Mouse (Mus musculus): ENCODE measurements around the gene Ahsa1.
"Not testable (repeated sequence)": the region's sequence is repeated elsewhere in the genome, so short reads cannot be mapped to it uniquely, and the experiment has no call there.

The Ahsa1 gene

DNA sequence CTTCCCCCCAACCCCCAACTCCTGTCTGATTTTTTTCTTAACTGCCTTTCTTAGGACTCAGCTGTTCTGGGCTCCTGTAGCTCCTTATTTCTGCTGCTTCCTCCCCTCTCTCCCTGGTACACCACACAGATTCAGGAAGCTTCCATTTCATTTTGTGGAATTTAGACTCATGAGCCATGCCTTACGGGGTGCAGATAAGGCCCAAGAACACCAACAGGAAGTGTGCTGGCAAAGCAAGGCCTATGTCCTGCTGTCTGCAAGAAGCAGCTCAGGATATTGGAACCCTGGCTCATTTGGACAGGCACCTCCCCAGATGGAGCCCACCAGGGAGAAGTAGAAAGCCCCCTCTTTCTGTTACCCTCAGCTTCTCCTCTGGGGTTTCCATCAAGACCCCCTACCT is 15.5 kb downstream of the Ahsa1 start:
- no peak for DNase-seq (ENCODE audit: low spot score in 2 of 2)

DNA sequence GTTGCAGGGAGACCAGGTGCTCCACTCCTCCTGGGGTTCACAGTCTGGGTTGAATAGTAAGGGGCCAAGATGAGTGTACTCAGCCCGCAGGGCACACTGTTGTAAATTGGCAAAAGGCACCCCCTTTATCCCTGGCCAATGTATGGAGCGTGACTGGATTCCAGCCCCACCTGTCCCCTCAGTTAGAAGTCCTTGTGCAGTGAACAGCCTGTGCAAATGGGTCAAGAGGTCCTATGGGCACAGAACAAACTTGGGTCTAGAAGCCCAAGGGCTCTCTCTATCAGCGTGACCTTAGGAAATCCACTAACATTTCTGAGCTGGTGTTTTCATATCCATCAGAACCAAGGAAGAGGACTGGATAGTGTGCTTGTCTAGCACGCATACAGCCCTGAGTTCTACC is 16.5 kb downstream of the Ahsa1 start:
- DNase-seq (ENCODE audit: low spot score in 2 of 2): no peak

DNA sequence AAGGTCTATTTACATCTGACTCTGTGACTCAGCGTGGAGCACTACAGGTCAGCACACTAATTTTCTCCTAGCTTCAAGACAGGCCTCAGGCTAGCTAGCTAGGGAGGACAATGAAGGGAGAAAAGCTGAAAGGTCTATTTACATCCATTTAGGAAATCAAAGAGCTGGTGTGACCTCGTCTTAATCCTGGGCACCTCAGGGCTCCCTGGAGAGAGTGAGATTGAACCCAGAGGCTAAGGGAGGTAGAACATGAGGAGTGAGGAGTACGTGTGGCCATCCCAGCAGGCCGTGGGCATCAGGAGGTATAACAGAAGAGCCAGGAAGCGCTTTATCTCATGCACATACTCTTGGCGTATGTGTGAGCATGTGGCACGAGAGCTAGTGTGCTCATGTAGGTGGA is 17.4 kb downstream of the Ahsa1 start:
- DNase-seq (ENCODE audit: low spot score in 2 of 2): no peak

DNA sequence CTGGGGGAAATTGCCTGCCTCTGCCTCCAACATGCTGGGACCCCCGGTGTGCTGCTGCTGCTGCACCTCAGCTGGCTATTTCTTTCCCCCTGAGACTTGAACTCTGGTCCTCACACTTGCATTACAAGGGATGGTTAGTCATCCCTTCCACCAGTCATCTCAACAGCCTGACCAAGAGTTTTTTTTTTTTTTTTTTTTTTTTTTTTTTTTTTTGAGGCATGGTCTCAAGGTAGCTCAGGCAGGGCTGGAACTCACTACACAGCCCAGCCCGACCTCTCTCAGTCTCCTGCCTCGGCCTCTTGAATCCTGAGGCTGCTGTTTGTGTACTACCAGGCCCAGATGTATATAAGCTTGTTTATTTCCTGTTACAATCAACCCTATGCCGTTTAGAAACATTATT is 18.0 kb downstream of the Ahsa1 start:
- DNase-seq (ENCODE audit: low spot score in 2 of 2): no peak

DNA sequence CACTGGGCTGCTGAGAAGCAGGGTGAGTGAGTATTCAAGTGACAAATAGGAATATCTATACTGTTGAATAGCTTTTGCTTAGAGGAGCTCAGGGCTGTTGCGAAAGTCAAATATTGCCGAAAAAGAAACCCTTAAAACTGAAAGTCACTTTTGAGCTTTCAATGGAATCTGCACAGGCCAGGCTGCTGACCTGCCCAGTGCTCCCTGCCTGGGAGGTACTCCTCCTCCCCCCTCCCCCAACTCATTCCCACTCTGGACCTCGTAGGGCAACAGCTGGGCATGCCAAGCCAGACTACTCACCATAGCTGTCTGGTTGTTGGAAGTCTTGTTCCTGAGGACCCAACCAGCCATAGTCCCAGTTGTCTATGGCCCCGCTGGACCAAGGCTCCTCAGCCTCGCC is 18.4 kb downstream of the Ahsa1 start:
- no peak for DNase-seq (ENCODE audit: low spot score in 2 of 2)

DNA sequence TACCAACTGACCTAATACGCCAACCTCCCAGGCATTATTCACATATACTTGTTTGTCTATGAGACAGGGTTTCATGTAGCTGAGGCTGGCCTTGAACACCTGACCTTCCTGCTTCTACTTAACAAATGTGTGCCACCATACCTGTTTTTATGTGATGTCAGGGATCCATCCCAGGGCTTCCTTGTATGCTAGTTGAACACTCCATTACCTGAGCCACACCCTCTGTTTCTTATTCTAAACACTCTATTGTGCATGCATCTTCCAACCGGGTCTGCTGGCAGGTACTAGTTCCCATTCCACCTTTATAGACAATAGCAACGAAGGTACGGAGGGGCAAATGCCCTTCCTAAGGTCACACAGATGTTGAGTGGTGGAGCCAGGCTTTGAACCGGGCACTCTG is 22.8 kb downstream of the Ahsa1 start:
- no peak for DNase-seq (ENCODE audit: low spot score in 2 of 2)

DNA sequence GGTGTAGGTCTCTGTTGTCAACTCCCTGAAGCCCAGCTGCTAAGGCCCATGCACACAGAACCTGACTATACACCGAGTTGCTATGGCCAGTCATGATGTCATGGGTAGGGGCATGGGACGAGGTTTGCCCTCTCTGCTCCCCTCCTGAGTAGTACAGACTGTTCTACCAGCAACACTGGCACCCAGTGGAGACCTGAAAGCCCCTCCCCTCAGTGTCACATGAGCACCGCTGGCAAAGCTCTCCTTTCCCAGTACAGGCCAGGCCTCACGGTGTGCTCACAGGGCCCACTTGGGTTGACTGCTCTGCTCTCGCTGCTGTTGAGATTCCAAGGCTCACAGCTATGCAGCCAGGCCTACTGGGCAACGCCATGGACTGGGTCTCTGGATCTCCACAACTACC is 27.7 kb downstream of the Ahsa1 start:
- no peak for DNase-seq (ENCODE audit: low spot score in 2 of 2)

DNA sequence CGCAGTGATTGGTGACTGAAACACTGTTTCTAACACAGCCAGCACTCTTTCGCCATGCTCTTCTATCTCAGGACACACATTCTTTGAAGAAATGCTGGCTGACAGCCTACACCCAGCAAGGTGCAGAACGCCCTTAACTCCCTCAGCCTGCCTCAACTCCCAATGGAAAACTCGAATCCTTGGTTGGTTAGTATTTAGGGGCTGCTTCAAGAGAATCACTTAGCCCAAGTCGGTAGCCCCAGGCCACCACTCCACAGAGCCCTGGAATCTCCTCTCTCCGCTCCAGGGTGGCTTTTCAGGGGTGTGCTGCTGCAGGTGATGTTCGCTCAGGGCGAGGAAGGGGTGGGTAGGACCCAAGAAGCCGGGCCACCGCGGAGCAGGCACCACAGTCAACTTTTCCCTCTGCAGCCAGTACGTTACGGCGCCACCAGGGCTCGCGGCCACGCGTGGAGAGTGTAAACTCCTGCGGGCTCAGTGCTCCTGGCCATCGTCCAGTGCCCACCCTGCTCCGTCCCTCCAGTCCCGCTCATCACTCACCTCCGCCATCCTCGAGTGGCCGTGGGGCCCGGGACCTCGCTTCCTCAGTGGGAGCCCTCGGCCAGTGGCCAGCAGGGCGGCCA is 32.9 kb downstream of the Ahsa1 start:
- no peak for DNase-seq (ENCODE audit: low spot score in 2 of 2)

DNA sequence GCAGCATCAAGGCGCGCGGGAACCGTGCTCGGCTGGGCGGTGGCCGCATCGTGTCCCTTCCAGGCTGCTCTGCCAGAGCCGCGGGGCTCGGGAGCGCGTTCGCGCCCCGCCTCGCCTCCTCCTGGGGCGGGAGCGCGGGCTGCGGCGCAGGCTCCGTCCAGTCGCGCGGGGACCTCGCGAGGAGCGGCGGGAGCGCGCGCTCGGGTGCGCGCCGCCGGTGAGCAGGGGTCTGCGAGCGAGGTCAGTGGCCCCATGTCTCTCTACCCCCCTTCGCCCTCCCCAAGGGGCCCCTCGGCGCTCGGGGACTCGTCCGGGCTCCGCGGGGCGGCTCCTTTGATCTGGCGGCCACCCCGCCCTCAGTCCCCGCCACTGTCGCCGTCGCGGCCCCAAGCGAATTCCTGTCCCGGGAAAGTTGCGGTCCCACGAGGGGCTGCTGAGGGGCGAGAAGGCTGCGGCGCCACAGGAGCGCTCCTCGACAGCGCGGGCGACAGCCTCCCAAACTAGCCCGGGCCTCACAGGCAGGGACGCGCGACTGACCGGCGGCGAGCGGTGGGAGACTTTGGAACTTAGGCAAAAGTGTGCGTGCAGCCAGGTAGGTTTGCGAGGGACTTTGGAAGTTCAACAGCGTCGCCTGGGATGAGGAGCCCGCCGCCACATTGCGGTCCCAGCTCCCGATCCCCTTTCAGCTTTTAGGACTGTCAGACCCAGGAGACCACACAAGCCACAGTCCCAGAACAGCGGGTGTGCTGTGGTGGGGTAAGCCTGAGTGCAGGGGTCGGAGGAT is 33.6 kb downstream of the Ahsa1 start, which contains the start of gene Ism2:
Gene Ism2, minus strand, starts transcription at position 49 of the 784 bp plus-strand sequence.
- no peak for DNase-seq (ENCODE audit: low spot score in 2 of 2)

DNA sequence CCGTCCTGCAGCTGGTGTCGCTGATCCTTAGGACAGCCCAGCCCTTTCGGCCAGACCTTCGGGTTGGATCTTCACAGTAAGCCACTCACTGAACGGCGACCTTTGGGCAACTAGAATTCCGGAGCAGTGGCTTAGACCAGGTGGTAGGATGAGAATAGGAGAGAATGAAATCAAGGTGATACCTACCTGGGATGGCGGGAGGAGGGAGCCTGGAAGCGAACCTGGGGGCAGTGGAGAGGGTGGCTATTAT is 34.1 kb downstream of the Ahsa1 start:
- no peak for DNase-seq (ENCODE audit: low spot score in 2 of 2)

DNA sequence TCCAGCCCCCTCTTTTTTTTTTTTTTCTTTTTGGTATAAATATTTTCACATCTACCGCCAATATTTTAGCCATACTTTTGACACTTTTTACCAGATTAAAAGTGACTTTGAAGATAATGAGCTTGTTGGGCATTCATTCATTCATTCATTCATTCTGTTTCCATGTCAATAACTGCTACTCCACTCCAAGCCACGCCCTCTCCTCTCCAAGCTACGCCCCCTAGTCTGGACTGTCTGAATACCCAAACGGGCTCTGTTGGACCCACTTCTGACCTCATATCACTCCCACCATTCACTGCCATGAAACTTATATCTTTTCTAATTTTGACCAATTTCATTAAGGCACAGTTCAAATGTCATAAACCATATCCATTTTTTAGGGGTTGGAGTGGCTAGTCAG is 34.9 kb downstream of the Ahsa1 start:
- DNase-seq (ENCODE audit: low spot score in 2 of 2): no peak

DNA sequence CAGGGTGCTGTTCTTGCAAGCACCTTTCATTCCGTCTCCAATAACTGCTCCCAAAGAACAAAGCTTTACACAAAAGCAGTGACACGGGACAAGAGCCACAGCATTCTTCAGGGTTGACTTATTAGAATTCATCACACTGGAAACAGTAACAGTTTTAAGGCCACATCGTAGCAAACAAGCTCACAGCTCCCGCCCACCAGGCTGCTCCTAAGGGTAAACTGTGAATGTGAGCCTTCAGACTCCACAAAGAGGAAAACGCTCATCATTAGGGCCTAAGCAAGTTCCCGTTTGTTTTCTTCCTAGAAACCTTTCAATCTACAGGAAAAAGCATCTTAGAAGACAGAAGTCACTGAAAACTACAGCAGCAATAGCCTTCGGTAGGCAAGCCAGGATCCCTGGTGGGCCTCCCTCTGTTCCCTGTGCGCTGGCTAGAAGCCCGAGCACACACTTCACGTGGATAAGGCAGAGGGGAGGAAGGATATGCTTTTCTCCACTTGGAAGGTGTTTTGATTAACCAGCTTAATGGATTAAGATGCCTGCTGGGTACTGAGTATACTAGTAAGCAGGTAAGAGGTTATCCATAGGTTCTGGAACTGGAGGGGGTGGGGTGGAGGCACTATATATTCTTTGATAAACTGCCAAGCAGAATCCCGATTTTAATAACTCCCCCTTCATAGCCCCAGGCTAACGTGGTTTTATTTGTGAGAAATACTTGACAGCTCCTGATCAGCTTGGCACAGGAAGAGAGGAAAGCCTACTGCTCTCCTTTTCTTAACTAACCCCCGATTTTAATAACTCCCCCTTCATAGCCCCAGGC is 39.7 kb downstream of the Ahsa1 start:
- DNase-seq (ENCODE audit: low spot score in 2 of 2): no peak

DNA sequence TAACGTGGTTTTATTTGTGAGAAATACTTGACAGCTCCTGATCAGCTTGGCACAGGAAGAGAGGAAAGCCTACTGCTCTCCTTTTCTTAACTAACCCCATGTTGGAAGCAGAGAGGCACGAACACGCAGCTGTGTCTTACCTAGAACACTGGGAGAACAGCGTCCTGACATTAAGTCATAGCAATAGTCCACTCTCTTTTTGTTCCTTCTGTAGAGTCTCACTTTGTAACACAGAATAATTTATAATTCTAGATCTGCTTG is 40.2 kb downstream of the Ahsa1 start:
- not testable (repeated sequence) for DNase-seq (ENCODE audit: low spot score in 2 of 2)

DNA sequence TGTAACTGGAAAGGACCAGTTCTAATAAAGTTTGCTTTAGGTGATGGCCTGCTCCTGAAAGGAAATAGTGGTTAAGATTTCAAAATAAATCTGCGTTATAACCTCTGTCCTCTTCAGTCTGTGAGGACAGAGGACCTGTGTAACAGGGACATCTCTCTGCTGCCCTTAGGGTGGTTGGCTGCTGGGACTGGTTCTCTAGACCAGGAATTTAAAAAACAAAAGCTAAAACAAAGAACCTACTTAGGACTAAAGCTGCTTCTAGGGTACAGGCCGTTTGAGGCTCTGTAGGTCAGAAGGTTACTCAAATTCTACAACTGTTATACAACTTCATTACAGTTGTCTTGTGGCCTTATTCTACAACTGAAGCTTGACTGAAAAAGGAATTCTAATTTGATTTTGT is 46.8 kb downstream of the Ahsa1 start:
- no peak for DNase-seq (ENCODE audit: low spot score in 2 of 2)

DNA sequence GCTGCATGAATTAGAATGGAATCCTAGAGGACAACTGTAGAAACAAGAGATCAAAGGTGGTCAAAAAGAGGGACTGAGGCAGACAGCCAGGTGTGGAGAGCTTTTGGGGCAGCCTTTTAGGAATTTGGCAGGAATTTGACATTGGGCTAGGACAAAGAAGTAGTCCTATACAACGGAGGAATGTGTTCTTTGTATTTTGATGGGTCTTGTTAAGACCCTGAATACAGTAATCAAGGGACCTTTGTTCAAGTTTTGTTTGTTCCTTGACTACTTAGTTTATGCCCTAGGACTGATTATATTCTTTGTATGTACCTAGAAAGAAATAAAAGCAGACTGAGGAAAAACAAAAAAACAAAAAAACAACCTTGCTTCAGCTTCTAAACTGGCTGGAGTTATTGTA is 51.7 kb downstream of the Ahsa1 start:
- DNase-seq (ENCODE audit: low spot score in 2 of 2): no peak

DNA sequence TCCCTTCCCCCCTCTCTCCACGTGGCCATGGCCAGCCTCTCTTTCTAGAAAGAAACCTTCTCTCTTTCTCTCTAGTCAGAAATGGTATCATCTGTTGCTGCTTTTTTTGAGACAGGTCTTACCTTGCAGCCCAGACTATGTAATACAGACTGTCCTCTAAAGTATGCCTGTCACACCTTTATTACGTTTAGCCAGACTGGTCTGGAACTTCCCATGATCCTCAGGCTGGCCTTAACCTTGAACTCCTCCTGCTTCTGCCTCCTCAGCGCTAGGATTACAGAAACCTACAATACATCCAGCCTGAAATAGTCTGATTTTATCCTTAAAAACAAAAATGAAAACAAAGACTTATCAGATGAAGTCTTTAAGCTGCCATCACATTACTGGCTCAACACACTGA is 53.0 kb downstream of the Ahsa1 start:
- DNase-seq (ENCODE audit: low spot score in 2 of 2): no peak
